8 mouse cellular contexts compared by ENCODE assay signal in the genomic region with DNA sequence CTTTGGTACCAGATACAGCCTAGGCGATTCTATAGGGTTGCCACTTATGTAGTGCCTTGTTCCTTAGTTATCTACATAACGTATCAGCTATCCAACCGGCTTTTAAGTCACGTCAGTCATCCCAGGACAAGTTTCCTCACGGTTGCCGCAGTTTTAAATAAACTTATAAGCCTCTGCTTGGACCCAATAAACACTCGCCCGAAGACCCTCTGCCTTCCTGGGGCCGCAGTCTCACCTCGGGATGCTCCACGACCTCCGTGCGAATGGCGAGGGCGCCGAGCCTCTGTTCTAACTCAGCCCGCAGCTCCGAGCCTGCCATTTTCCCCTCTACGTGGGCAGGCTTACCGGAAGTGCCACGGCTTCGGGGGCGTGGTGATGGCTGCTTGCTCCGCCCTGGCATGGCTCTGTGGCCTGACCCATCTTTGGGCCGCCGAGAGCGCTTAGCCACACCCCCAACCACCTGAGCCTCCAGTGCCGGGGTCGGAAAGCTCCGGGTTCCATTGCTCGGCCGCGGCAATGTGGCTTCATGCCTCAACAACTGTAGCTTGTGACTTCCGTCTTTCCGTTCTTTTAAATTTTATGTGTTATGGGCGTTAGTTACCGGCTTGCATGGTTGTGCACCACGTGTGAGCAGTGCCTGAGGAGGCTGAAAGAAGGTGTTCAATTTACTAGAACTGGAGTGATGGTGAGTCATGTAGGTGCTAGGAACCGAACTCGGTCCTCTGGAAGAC. TPM values are rescaled to one million over a fixed set of nuclear protein-coding genes. Genes with fewer than 3 reads are reported as not detected.
A peak's percentile ranks its signal among the peaks of the same experiment; 100 is the strongest.
DNase-seq lines count a peak whose midpoint lies in the region; ATAC-seq and TF ChIP-seq lines count a peak whose summit lies in the region.

A gene (minus strand): TSS at position 352 of the 731 bp plus-strand sequence.

- peak within 1 kb of the TSS; percentile 36 for H3K27ac ChIP-seq in forebrain, embryonic 15.5 days (replicated peaks)
- peak within 1 kb of the TSS; percentile 72 for H3K27ac ChIP-seq in layer of hippocampus, adult 2 months
- peak within 1 kb of the TSS; percentile 81 for H3K27ac ChIP-seq in lung, embryonic 15.5 days

- peak within 1 kb of the TSS; percentile 66 for H3K4me2 ChIP-seq in forebrain, embryonic 15.5 days (replicated peaks)
- peak within 1 kb of the TSS; percentile 76 for H3K4me2 ChIP-seq in lung, embryonic 15.5 days

- peaks cover 26% of the 10 kb centered on the region for H3K36me3 ChIP-seq in G1E (replicated peaks)
- H3K36me3 ChIP-seq in forebrain, embryonic 15.5 days = peaks cover 13% of the 10 kb centered on the region; the same call in 1 of the 2 replicates
- H3K36me3 ChIP-seq in lung, embryonic 15.5 days = no peaks in the 10 kb centered on the region; the same call in 1 of the 2 replicates

- H3K4me3 ChIP-seq in G1E (ENCODE audit: low read depth, low read length) = peak within 1 kb of the TSS; percentile 80
- H3K4me3 ChIP-seq in forebrain, embryonic 15.5 days = peak within 1 kb of the TSS; percentile 55
- H3K4me3 ChIP-seq in layer of hippocampus, adult 2 months = peak within 1 kb of the TSS; percentile 65
- H3K4me3 ChIP-seq in lung, embryonic 15.5 days = peak within 1 kb of the TSS; percentile 73

- no peaks in the 10 kb centered on the region for H3K27me3 ChIP-seq in G1E (ENCODE audit: insufficient read depth, low read length)
- no peaks in the 10 kb centered on the region for H3K27me3 ChIP-seq in forebrain, embryonic 15.5 days
- H3K27me3 ChIP-seq in lung, embryonic 15.5 days = no peaks in the 10 kb centered on the region

- peaks cover 31% of the 10 kb centered on the region for H3K4me1 ChIP-seq in G1E (ENCODE audit: insufficient read depth, low read depth, low read length)
- peaks cover 6% of the 10 kb centered on the region; the same call in 1 of the 2 replicates for H3K4me1 ChIP-seq in forebrain, embryonic 15.5 days
- peaks cover 5% of the 10 kb centered on the region; the same call in 1 of the 2 replicates for H3K4me1 ChIP-seq in lung, embryonic 15.5 days

- no peaks in the 10 kb centered on the region for H3K9me3 ChIP-seq in G1E (replicated peaks)
- H3K9me3 ChIP-seq in forebrain, embryonic 15.5 days = no peaks in the 10 kb centered on the region
- H3K9me3 ChIP-seq in lung, embryonic 15.5 days = no peaks in the 10 kb centered on the region

- peak within 1 kb of the TSS; percentile 49 for H3K9ac ChIP-seq in forebrain, embryonic 15.5 days (replicated peaks)
- peak within 1 kb of the TSS; percentile 67 for H3K9ac ChIP-seq in lung, embryonic 15.5 days

- intact Hi-C loops in heart, postnatal 25 days (cut with DNase I) = no loop called here

- ATAC-seq in G1E (ENCODE audit: extremely low read depth, insufficient number of reproducible peaks, low FRiP score, poor library complexity, severe bottlenecking) = peak; percentile 98
- peak; percentile 98 for ATAC-seq in forebrain, embryonic 15.5 days (replicated peaks)
- peak; percentile 99 for ATAC-seq in lung, embryonic 15.5 days (ENCODE audit: borderline replicate concordance, extremely low read depth, low FRiP score, low TSS enrichment)

- peak; percentile 82 for DNase-seq in G1E (ENCODE audit: low spot score)
- DNase-seq in cerebellum, adult 11-12 months = peak; percentile 86
- DNase-seq in heart, postnatal 25 days (ENCODE audit: low spot score) = peak; percentile 78
- peak; percentile 74 to 76 for DNase-seq in layer of hippocampus, adult 2 months (ENCODE audit: low spot score in 2 of 2)
- DNase-seq in ovary, adult 18-20 months (ENCODE audit: low spot score) = peak; percentile 87
- peak; percentile 93 for DNase-seq in thymus, postnatal 0 days (ENCODE audit: low spot score)

- no peak for TF ChIP-seq CTCF in G1E (IDR thresholded peaks at IDR 0.05; ENCODE audit: low read depth, low read length)
- no peak for TF ChIP-seq CTCF in layer of hippocampus, adult 2 months (conservative IDR thresholded peaks at IDR 0.05)

- WGBS in forebrain, embryonic 15.5 days = 3% methylated on average over 40 of the region's 40 CpGs
- WGBS in lung, embryonic 15.5 days = 2% methylated on average over 40 of the region's 40 CpGs

RNA-seq across cellular contexts. Expression of the gene that starts here (rescaled TPM):
- total RNA-seq in G1E (2014; fragmentation: Nextera tagmentation) (41.5 and 47.5 TPM in 2 replicates), G1E (2017) (129 and 135 TPM in 2 replicates)
- polyA plus RNA-seq in G1E (2012) = 10.5 and 34.9 TPM in 2 replicates
- polyA plus RNA-seq in forebrain, embryonic 15.5 days (2015; fragmentation: Nextera tagmentation; extraction: Ambion mirVana) = 8.7 and 9.5 TPM in 2 replicates
- 10 to 100 TPM; 21.8 to 22.7 TPM for total RNA-seq in heart, postnatal 25 days (2021)
- 1 to 10 TPM; 4.1 to 6.8 TPM for total RNA-seq in layer of hippocampus, adult 2 months (2021)
- polyA plus RNA-seq in lung, embryonic 15.5 days (2015; fragmentation: Nextera tagmentation; extraction: Ambion mirVana) = 28.0 and 29.0 TPM in 2 replicates
- 29.6 and 40.5 TPM in 2 replicates for polyA plus RNA-seq in thymus, postnatal 0 days (2015; fragmentation: Nextera tagmentation; extraction: Ambion mirVana)

Comparison
In these comparisons a context has a peak if more than half of its experiments do, and no peak if none do; other contexts are left out.
1. Peak in every context shown above with its lines: DNase-seq, ATAC-seq, H3K4me3 ChIP-seq and H3K27ac ChIP-seq.